Mouse (Mus musculus) left cerebral cortex, adult 11 months (tissue): ENCODE measurements around the gene Ifitm1.
"Not testable (repeated sequence)": the region's sequence is repeated elsewhere in the genome, so short reads cannot be mapped to it uniquely, and the experiment has no call there.

Experiments
- DNase-seq: peaks from one replicate; pipeline ENCODE4 v3.0.0; 2022; ENCODE audit warnings: low spot score

The Ifitm1 gene

DNA sequence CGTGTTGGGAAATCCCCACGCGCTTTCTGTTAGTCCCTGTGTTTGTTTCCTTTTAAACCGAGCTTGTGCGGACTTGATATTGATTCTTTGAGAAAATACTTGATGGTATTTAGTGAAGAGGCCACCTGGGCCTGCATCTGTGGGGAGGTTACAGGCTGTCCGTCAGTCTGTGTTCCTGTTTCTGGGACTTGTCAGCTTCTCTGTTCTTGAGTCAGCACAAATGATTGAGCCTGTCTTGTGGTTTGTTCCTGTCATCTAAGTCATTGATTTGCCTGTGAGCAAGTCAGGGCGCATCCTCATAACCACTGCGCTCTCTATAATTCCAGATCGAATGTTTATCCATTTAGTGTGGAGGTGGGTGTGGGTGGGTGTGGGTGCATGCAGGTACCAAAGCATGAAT lies 9.7 kb downstream of the Ifitm1 start:
- not testable (repeated sequence) for DNase-seq

- DNase-seq, result no peak
Observed at GRCm38 (mm10) chr7:140981704-140982103, 14.7 kb downstream of the Ifitm1 start.

DNA sequence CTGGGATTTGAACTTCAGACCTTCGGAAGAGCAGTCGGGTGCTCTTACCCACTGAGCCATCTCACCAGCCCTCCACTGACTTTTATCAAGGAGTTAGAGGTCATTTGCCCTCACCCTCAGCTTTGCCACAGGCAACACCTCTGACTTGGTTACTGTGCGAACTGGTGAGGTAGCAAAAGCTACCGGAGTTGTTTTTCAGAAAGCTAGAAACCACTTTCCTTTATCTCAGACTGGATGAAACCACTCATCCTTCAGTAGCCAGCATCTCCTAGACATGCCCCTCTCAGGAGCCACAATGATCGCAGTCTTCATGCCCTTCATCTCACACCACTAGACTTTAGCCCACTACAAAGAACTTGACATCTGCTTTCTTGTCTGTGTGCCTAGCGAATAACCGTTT lies 15.9 kb downstream of the Ifitm1 start:
- no peak for DNase-seq

GRCm38 (mm10) chr7:140987182-140988138 lies 20.4 kb downstream of the Ifitm1 start:
- no peak for DNase-seq

DNA sequence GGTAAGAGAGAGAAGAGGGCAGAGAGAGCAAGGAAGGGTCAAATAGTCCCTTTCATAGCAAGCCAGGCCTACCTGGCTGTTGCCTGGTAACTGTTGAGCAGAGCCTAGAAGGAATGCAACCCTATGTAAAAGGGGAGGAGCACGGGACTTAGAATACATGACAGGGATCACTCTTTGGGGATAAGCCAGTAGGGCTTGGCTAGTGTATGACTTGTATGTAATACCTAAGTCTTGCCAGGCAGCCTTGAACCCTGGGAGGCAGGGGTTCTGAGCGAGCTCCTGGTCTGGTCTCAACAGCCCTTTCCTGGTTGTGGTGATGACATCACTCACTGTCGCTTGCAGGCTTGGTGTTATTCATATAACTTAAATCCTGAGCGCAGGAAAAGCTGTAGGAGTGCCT lies 22.0 kb downstream of the Ifitm1 start:
- DNase-seq, result no peak

DNA sequence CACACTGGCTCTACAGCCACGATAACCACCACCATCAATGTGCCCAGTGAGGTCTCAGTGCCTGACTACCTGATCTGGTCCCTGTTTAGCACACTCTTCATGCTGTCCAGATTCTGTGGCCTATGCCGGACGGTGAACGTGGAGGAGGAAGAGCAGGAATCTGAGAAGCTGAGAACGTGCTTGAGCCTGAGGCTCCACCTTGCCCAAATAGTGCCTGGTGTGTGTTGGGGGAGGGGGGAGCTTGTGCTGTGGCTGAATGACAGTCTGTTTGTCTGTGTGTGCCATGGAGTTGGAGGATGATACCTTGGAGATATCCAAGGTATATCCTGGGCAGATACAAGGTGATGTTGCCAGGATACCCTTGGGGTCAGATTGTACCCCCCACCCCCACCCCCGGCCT lies 23.2 kb downstream of the Ifitm1 start:
- no peak for DNase-seq

DNA sequence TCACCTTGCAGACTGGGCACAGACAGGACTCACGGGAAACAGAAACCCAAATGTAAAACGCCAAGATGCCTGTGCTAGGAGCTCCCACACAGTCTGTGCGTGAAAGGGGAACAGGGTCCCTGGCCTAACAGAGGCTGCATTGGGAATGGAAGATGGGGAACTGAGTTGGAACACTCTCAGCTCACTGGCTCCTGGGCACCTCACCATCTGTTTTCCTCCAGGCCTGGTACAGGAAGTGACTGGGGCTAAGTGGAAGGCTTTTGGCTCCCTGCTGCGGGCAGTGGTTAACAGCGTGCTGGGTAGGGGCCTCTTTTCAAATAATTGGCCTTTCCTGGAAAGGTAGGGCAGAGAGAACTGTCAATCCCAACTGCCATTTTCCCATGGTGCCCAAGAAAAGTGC lies 23.6 kb downstream of the Ifitm1 start:
- no peak for DNase-seq

DNA sequence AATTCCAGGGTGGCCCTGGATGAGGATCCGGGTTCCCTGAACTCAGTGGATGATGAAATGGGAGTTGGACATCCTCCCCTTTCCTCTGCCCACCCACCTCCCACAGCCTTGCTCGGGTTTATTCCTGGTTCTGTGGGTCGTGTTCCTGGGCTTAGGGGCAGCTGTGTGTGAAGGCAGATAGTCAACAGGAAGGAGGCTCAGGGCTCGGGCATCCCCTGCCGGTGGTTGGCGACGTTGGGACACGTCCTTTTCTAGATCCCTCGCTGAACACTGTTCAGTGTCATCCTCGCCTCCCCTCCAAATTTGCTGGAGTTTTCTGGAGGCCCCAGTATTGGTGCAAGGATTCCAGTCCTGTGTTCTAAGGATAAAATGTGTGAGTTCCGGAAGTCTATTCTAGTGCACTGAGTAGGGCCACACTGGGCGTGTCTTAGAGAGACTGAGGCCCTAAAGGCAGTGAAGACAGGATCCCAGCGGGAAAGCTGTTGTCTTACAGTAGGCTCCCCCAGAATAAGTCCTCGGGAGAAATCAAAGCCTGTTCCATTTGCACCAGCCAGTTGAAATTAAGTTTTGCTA lies 24.2 kb downstream of the Ifitm1 start:
- no peak for DNase-seq

DNA sequence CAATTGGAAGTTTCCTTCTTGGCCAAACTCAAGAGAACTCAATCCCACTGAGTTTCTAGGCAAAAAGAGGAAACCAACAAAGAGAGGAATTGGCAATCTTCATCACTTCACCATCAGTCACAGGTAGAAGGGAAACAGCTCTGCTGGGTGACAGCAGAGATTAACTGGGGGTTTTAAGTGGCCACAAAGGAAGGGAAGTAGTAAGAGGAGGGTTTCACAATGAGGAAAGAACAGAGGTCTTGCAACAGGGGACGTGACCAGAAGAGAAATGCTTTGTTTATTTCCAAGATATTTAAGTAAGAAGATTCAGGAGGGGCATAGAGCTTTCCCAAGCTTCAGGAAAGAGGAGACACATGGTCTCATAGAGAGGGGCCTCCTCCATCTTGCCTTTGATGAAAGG lies 30.8 kb downstream of the Ifitm1 start:
- DNase-seq, result no peak

- DNase-seq, result no peak
Observed at GRCm38 (mm10) chr7:140998853-140999700, 32.1 kb downstream of the Ifitm1 start.

DNA sequence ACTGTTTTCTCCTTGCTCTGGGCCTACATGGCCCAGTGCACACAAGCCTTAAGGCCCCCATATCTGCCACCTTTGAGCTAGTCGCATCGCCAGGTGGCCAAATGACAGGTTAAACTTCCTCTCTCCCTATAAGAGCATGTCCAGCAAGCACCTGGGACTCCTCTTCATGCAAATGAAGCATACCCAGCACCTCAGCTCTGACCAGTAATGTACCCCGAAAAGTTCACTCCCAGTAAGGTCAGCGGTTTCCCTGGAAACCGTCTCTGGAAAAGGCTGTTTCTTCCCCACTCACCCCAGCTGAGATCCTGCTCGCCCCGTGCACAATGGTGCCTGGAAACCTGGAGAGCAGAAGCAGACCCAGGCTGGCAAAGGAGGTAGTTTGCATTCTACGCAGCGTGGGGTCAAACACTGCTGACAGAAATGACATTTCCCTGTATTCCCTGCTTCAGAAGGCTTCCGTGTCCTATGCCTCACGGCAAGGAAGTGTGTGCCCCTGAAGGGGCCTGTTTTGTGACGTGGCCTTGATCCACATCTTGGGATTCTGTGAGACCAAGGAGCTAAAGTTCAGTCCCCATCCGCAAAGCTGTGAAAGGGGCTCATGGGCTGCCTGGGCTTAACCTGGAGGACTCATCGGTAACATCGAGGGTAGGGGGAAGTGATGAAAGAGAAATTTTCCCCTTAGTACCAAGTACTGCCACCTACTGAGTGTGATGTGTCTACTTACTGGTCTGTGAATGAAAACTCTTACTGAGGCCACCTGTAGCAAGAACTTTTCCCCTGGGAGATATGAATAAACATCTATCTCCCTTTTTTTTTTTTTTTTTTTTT lies 34.1 kb downstream of the Ifitm1 start:
- DNase-seq, result no peak

DNA sequence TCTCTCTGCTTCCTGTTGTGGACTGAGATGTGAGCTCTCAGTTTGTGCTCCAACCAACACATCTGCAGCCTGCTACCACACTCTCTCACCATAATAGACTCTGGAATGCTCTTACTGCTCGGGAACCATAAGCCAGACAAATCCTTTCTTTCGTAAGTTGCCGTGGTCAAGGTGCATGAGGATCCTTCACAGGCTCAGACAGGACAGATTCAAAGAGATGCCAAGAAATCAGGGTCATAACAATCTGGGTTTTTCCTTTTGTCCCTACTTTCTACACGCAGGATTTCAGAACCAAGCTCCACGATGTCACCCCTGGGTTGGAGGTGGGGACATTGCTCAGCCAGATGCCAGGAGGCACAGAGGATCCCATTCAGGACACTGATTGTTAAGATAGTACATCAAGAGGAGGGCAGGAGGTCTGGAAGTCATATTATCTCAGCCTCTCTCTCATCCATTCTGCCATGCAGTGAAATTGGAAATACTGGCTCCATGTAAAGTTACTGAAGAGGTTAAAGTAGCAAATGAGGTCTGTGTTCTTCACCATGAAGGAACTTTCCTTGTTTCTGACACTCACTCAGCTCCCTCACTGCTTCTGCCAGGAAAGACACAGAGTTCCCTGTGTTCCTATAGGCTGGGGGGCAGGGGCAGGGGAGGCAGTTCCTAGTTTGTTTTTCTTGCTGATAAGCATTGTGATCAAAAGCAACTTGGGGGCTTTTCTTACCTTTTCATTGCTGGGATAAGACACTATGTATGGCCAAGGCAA lies 36.4 kb downstream of the Ifitm1 start:
- no peak for DNase-seq

- no peak for DNase-seq
Observed at GRCm38 (mm10) chr7:141006446-141006845, 39.4 kb downstream of the Ifitm1 start.

- DNase-seq, result no peak
Observed at GRCm38 (mm10) chr7:141006914-141007313, 39.9 kb downstream of the Ifitm1 start.

GRCm38 (mm10) chr7:141008312-141008761 lies 41.3 kb downstream of the Ifitm1 start:
- DNase-seq, result no peak

- peak; percentile 23 for DNase-seq
Observed at GRCm38 (mm10) chr7:141008938-141009660, 42.1 kb downstream of the Ifitm1 start.

- DNase-seq, result no peak
Observed at GRCm38 (mm10) chr7:141009665-141010064, 42.6 kb downstream of the Ifitm1 start.

DNA sequence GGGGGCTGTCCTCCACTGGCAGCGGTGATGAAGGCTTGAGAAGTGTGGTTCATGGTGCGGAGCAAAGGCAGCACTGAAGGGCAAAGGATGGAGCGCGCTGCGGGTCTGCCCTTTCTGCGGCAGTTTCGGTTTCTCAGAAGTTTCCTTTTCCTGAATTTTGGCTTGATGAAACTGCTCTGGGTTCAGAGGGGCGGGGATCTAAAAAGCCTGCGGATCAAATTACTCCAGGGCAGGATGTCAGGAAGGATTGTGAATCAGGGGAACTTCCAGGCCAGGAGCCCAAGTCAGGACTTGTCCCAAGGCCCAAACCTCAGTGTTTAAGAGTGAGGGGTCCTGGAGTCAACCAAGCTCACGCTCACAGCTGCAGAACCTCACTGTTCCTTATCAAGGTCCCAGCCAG lies 43.6 kb downstream of the Ifitm1 start, which contains the start of gene Ifitm3:
TSS of gene Ifitm3 (minus strand) at position 178 of the 400 bp plus-strand sequence.
- no peak for DNase-seq

- no peak for DNase-seq
Observed at GRCm38 (mm10) chr7:141011238-141011770, 44.3 kb downstream of the Ifitm1 start.
